Mouse (Mus musculus) limb, embryonic 10.5 days (tissue): ENCODE data around the gene Ccdc42. TPM values are rescaled to one million over a fixed set of nuclear protein-coding genes. Genes with fewer than 3 reads are reported as not detected.

Experiments
- DNase-seq: peaks from one replicate; pipeline ENCODE4 v3.0.0-alpha.2; 2017; ENCODE audit warnings: low spot score
- H3K27ac ChIP-seq: fragments of 300-500 bp; sonication (generic); 2 replicates; pipeline ENCODE4 v1.5.1; 2016; ENCODE audit warnings: mild to moderate bottlenecking
- H3K27me3 ChIP-seq: fragments of 300-500 bp; sonication (generic); 2 replicates; pipeline ENCODE4 v1.6.1; 2016; ENCODE audit warnings: low read depth, mild to moderate bottlenecking; ENCODE audit not compliant: poor library complexity, severe bottlenecking
- H3K36me3 ChIP-seq: fragments of 300-500 bp; sonication (generic); 2 replicates; pipeline ENCODE4 v1.6.1; 2016; ENCODE audit warnings: mild to moderate bottlenecking, moderate library complexity
- H3K4me1 ChIP-seq: fragments of 300-500 bp; sonication (generic); 2 replicates; pipeline ENCODE4 v1.6.1; 2016
- H3K4me3 ChIP-seq: fragments of 300-500 bp; sonication (generic); 2 replicates; pipeline ENCODE4 v1.5.1; 2016; ENCODE audit warnings: mild to moderate bottlenecking, moderate library complexity
- H3K9me3 ChIP-seq: fragments of 300-500 bp; sonication (generic); replicated peaks from 2 replicates; pipeline ENCODE4 v1.6.1; 2016; ENCODE audit warnings: mild to moderate bottlenecking
- WGBS: fragments of 180-500 bp; shearing (Covaris S2); methylation state at CpG from one replicate; pipeline ENCODE4 v1.1.7; 2016; 5-methylcytosine and 5-hydroxymethylcytosine counted together
- polyA plus RNA-seq: library from polyadenylated mRNA; unstranded; fragments of >200 nt; fragmentation: Nextera tagmentation; extraction: Ambion mirVana; gene quantifications from 2 replicates; pipeline ENCODE4 v1.2.1, GENCODE M21; 2016

Gene Ccdc42
- polyA plus RNA-seq, 1 experiment from 2014 or later: 0.89 TPM

DNA sequence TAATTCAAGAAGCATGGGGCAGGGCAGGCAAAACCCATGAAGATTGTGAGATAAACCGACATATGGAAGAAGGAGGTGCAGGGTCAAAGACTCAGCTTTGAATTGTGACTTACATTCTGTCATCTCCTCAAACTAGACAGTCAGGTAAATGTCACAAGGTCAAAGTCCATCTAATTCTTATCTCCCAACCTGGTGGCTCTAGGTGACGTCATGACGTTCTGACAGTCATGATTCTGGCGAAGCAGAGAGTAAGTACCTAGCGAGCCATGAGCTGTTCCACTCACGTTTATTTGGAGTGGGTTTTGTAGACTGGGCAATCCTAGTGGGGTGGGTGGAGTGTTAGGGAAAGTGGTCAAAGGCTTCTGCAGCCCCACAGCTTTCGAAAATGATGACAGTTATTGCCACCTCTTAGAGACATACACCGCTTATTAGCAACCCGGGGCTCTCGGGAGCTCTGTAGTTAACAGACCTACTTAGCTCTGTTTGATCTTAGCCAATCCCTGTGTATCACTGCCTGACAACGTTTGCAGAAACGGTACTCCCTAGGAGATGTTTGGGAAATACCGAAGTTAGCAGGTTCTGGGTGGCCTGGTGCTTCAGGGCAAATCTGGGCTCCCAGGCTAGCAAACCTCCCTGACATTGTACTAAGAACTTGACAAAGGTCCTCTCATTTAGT, 22.3 kb upstream of the Ccdc42 start:
- no peaks in the 10 kb centered on the region for H3K36me3 ChIP-seq
- 82% methylated on average over 13 of the region's 13 CpGs for WGBS
- H3K9me3 ChIP-seq: no peaks in the 10 kb centered on the region
- no peaks in the 10 kb centered on the region for H3K4me1 ChIP-seq
- DNase-seq: no peak
- H3K27me3 ChIP-seq: peaks cover 16% of the 10 kb centered on the region
- H3K4me3 ChIP-seq: no peak overlapping the region
- no peak overlapping the region for H3K27ac ChIP-seq

DNA sequence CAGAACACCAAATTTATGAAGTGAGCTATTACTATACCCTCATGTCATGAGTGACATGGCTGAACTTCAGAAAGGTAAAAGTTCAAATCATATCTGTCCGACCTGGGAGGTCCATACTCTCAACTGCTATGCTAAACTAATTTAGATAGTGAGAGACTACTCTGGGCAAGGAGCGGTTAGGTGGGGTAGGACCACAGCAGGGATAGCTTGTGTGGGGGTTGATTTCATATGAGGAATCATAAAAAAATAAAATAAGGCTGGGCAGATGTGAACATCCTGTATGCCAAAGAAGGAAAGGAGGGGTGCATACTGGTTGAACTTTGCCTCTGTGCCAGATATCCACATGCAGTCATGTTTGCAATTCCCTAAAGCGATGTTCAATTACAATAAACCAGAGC, 21.8 kb upstream of the Ccdc42 start:
- Histone ChIP-seq H3K4me1 (no peaks in the 10 kb centered on the region), H3K4me3 (no peak overlapping the region), H3K9me3 (no peaks in the 10 kb centered on the region), H3K27ac (no peak overlapping the region), H3K27me3 (peaks cover 16% of the 10 kb centered on the region), H3K36me3 (no peaks in the 10 kb centered on the region)
- 87% methylated on average over 3 of the region's 3 CpGs for WGBS
- DNase-seq: no peak

DNA sequence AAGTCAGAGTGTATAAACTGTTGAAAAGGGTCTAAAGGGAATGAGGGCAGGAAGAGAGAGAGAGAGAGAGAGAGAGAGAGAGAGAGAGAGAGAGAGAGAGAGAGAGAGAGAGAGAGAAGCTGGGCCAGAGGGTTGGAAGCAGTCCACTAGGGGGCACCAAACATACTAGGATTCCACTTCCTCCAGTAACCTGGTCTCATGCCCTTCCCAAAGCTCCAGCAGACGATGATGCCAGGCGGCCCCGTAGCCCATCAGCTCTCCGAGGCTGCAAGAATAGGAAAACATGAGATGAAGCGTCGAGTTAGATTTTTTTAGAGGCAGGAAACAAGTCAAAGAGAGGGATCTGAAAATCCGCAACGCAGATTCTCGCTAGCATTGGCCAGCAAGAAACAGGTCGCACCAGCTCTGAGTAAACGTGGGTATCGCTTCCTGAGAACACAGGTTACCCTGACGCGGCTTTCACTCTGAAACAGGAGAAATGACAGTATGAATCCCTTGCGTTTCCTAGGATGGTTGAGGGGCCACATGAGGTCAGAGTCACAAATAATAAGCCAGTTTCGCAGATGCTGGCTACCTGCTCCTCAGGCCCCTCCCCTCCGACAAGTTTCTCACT, 20.3 kb upstream of the Ccdc42 start:
- H3K4me3 ChIP-seq: peak overlapping the region; percentile 43
- no peaks in the 10 kb centered on the region for H3K9me3 ChIP-seq
- H3K4me1 ChIP-seq: no peaks in the 10 kb centered on the region
- H3K27me3 ChIP-seq: peaks cover 16% of the 10 kb centered on the region
- no peaks in the 10 kb centered on the region for H3K36me3 ChIP-seq
- 21% methylated on average over 17 of the region's 17 CpGs for WGBS
- DNase-seq: peak; percentile 81
- H3K27ac ChIP-seq: no peak overlapping the region

- Histone ChIP-seq H3K9me3 (no peaks in the 10 kb centered on the region), H3K4me3 (no peak overlapping the region), H3K27ac (no peak overlapping the region), H3K27me3 (peaks cover 11% of the 10 kb centered on the region), H3K4me1 (no peaks in the 10 kb centered on the region), H3K36me3 (no peaks in the 10 kb centered on the region)
- no peak for DNase-seq
- WGBS: 87% methylated on average over 5 of the region's 5 CpGs
These were observed 16.0 kb upstream of the Ccdc42 start for GRCm38 (mm10) chr11:68570861-68571260.

DNA sequence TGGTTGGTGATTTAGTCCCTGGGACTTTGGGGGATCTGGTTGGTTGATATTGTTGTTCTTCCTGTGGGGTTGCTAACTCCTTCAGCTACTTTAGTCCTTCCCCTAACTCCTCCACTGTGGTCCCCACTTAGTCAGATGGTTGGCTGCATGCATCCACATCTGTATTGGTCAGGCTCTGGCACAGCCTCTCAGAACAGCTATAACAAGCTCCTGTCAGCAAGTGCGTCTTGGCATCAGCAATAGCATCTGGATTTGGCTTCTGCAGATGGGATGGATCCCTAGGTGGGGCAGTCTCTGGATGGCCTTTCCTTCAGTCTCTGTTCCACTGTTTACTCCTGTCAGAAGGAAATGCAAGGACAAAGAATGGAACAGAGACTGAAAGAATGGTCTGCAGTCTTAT, 9.7 kb upstream of the Ccdc42 start:
- H3K4me3 ChIP-seq: no peak overlapping the region
- H3K27me3 ChIP-seq: no peaks in the 10 kb centered on the region
- no peak for DNase-seq
- 83% methylated on average over 1 of the region's 1 CpGs for WGBS
- H3K4me1 ChIP-seq: peaks cover 18% of the 10 kb centered on the region
- no peaks in the 10 kb centered on the region for H3K36me3 ChIP-seq
- H3K9me3 ChIP-seq: no peaks in the 10 kb centered on the region
- no peak overlapping the region for H3K27ac ChIP-seq

GRCm38 (mm10) chr11:68579462-68579881, 7.3 kb upstream of the Ccdc42 start:
- Histone ChIP-seq H3K27me3 (no peaks in the 10 kb centered on the region), H3K9me3 (no peaks in the 10 kb centered on the region), H3K4me3 (no peak overlapping the region), H3K36me3 (no peaks in the 10 kb centered on the region), H3K4me1 (peaks cover 18% of the 10 kb centered on the region), H3K27ac (peak overlapping the region; percentile 64; the same call in 1 of the 2 replicates)
- 49% methylated on average over 9 of the region's 9 CpGs for WGBS
- no peak for DNase-seq

DNA sequence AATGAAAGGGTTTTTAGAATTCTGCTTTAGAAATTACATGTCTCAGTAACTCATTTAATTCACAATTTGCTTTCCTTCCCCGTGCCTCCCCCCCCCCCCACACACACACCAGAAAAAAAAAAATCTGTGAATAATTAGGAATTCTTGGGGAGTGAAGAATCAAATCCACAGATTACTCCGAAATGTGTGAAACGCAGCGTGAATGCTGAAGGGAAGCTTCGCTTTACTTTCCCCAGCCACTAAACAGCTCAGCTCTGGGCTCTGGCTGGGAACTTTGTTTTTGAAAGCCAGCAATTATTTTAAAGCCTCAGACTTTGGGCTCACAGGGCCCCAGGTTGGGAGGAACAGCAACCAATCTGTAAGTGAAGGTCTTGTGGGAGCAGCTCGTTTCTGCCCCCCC, 6.3 kb upstream of the Ccdc42 start:
- WGBS: 58% methylated on average over 6 of the region's 6 CpGs
- Histone ChIP-seq H3K4me3 (no peak overlapping the region), H3K4me1 (peaks cover 18% of the 10 kb centered on the region), H3K9me3 (no peaks in the 10 kb centered on the region), H3K27me3 (no peaks in the 10 kb centered on the region), H3K27ac (peak overlapping the region; percentile 53; the same call in 1 of the 2 replicates), H3K36me3 (no peaks in the 10 kb centered on the region)
- DNase-seq: no peak

DNA sequence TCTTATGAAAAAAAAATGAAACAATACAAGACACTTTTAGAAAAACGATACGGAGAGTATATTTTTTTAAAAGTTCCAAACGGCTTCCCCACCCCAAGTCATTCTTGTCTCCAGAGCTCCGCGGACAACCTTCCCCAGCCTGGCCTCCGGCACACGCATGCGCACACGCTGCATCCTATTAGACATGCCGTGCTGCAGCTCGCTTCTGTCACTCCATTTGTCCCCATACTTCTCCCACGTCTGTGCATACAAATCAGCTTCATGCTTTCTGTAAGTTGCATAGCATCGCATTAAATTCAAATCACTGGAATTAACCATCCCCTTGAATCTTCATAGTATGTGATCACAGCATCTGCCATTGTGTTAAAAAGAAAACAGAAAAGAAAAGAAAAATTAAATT, 3.6 kb upstream of the Ccdc42 start:
- no peak overlapping the region for H3K4me3 ChIP-seq
- no peaks in the 10 kb centered on the region for H3K36me3 ChIP-seq
- 92% methylated on average over 13 of the region's 13 CpGs for WGBS
- H3K4me1 ChIP-seq: peaks cover 22% of the 10 kb centered on the region
- DNase-seq: no peak
- no peak overlapping the region for H3K27ac ChIP-seq
- no peaks in the 10 kb centered on the region for H3K9me3 ChIP-seq
- no peaks in the 10 kb centered on the region for H3K27me3 ChIP-seq

DNA sequence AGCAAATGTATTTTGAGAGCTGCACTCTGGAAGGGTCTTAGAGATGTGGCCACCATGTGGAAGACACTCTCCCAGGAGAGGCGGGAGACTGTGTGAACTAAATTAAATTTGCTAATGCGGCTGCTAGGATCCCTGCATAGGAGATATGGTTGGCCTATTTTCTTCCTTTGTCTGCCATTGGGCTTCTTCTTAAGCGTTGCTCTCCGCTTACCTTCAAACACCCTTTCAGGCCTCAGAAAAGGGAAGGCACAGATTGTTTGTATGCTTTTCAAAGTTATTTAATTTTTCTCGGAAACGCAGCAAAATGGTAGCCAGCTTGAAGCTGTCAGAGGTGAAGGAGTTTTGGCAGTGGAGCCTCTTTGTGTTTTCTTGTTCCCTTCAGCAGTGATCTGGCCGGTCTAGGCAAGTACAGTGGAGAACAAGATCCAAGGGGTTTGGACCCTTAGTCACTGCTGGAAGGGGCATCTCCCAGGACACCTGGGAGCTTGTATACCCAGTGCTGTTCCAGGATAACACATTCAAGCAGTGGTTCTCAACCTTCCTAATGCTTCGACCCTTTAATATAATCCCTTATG, 2.8 kb upstream of the Ccdc42 start:
- no peaks in the 10 kb centered on the region for H3K9me3 ChIP-seq
- H3K27me3 ChIP-seq: no peaks in the 10 kb centered on the region
- H3K27ac ChIP-seq: no peak overlapping the region
- H3K4me3 ChIP-seq: no peak overlapping the region
- H3K36me3 ChIP-seq: no peaks in the 10 kb centered on the region
- WGBS: 83% methylated on average over 8 of the region's 8 CpGs
- peaks cover 22% of the 10 kb centered on the region for H3K4me1 ChIP-seq
- DNase-seq: no peak

- no peaks in the 10 kb centered on the region for H3K36me3 ChIP-seq
- no peak overlapping the region for H3K27ac ChIP-seq
- 18% methylated on average over 3 of the region's 3 CpGs for WGBS
- no peaks in the 10 kb centered on the region for H3K27me3 ChIP-seq
- no peaks in the 10 kb centered on the region for H3K9me3 ChIP-seq
- H3K4me1 ChIP-seq: peaks cover 25% of the 10 kb centered on the region
- H3K4me3 ChIP-seq: no peak overlapping the region
- peak; percentile 61 for DNase-seq
These were observed 931 bp upstream of the Ccdc42 start for GRCm38 (mm10) chr11:68585890-68586289.

DNA sequence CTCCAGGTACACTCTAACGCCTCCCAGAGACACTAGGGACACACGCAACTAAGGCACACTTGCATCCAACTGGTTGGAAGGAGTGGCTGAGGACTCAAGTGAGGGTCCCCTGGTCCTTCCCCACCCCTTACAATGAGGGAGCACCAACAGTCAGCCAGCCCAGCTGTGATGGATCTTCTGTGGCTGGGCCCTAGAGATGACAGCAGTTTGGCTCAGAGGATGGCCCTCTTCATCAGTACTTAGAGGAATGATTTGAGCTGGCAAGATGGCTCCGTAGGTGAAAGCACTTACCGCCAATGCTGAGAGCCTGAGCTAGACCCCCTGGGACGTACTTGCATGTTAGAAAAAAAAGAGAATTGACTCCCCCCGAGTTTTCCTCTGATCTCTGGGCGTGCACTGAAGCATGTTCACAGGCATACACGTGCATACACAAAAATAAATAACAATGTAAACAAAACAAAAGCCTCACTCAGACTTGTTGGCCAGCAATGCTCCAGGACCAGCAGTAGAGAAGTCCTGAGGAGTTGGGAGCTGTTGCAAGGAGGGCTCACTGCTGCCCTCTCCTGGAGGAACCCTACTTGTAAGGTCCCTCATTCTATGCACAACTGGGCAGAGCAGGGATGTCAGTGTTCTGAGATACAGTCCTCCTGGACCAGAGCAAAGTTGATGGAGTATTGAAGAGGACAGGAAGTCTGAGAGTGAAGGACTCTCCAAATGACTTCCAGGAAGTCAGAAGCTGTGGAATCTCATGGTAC, 2.4 kb downstream of the Ccdc42 start:
- H3K27me3 ChIP-seq: no peaks in the 10 kb centered on the region
- peak; percentile 82 for DNase-seq
- H3K4me3 ChIP-seq: no peak overlapping the region
- H3K9me3 ChIP-seq: no peaks in the 10 kb centered on the region
- no peak overlapping the region for H3K27ac ChIP-seq
- no peaks in the 10 kb centered on the region for H3K36me3 ChIP-seq
- whole genome bisulfite sequencing: 72% methylated on average over 8 of the region's 8 CpGs
- H3K4me1 ChIP-seq: peaks cover 54% of the 10 kb centered on the region

- Histone ChIP-seq H3K9me3 (no peaks in the 10 kb centered on the region), H3K27me3 (no peaks in the 10 kb centered on the region), H3K36me3 (no peaks in the 10 kb centered on the region), H3K27ac (peak overlapping the region; percentile 61), H3K4me3 (no peak overlapping the region), H3K4me1 (peaks cover 53% of the 10 kb centered on the region)
- 13% methylated on average over 5 of the region's 5 CpGs for WGBS
- DNase-seq: no peak
These were observed 4.9 kb downstream of the Ccdc42 start for GRCm38 (mm10) chr11:68591708-68592107.

GRCm38 (mm10) chr11:68593247-68593646, 6.4 kb downstream of the Ccdc42 start:
- peaks cover 57% of the 10 kb centered on the region for H3K4me1 ChIP-seq
- H3K4me3 ChIP-seq: no peak overlapping the region
- peak overlapping the region; percentile 32 for H3K27ac ChIP-seq
- H3K27me3 ChIP-seq: no peaks in the 10 kb centered on the region
- H3K9me3 ChIP-seq: no peaks in the 10 kb centered on the region
- DNase-seq: no peak
- no peaks in the 10 kb centered on the region for H3K36me3 ChIP-seq
- 37% methylated on average over 3 of the region's 3 CpGs for WGBS
